Mouse (Mus musculus): ENCODE results near the gene Dek. TPM values are rescaled to one million over a fixed set of nuclear protein-coding genes. Genes with fewer than 3 reads are reported as not detected.
A peak's percentile ranks its signal among the peaks of the same experiment; 100 is the strongest.

Dek gene
- total and polyA plus RNA-seq, 3 experiments, result 7.4 to 32.6 (median 32.1) TPM

- no peak for DNase-seq
- Histone ChIP-seq H3K4me1 (ENCODE audit: control insufficient read depth, insufficient read depth, low read length) (no peaks in the 10 kb centered on the region), H3K27me3 (ENCODE audit: control insufficient read depth, insufficient read depth, low read length) (no peaks in the 10 kb centered on the region), H3K79me2 (replicated peaks; ENCODE audit: control insufficient read depth, insufficient read depth, low read length) (no peaks in the 10 kb centered on the region), H3K4me3 (no peak overlapping the region), H3K36me3 (ENCODE audit: control insufficient read depth, insufficient read depth, low read length) (no peaks in the 10 kb centered on the region), H3K9ac (ENCODE audit: low read depth, low read length) (no peak overlapping the region), H3K27ac (no peak overlapping the region)
- TF ChIP-seq CTCF (IDR thresholded peaks at IDR 0.05) (no peak), POLR2A (IDR thresholded peaks at IDR 0.05; ENCODE audit: insufficient read depth, low read depth, low read length) (no peak), EP300 (IDR thresholded peaks at IDR 0.05; ENCODE audit: insufficient read depth, low read depth, low read length) (no peak)
- 68% methylated on average over 4 of the region's 4 CpGs for WGBS
- intact Hi-C loops (cut with DNase I), result no loop called here
Measured at GRCm38 (mm10) chr13:47050009-47050408, 56.0 kb downstream of the Dek start.

- WGBS, result 70% methylated on average over 4 of the region's 4 CpGs
- no peak for TF ChIP-seq EP300 (IDR thresholded peaks at IDR 0.05; ENCODE audit: insufficient read depth, low read depth, low read length)
- TF ChIP-seq POLR2A (IDR thresholded peaks at IDR 0.05; ENCODE audit: insufficient read depth, low read depth, low read length), result no peak
- TF ChIP-seq CTCF (IDR thresholded peaks at IDR 0.05), result no peak
- intact Hi-C loops (cut with DNase I), result loop anchor here (10.0 kb wide), 1 partner anchor 323 kb away; the partner anchor contains the start of gene Nup153
- peak; percentile 23 to 25 for DNase-seq
- Histone ChIP-seq H3K27ac (no peak overlapping the region), H3K79me2 (replicated peaks; ENCODE audit: control insufficient read depth, insufficient read depth, low read length) (peaks cover 3% of the 10 kb centered on the region; the same call in 1 of the 2 replicates), H3K4me1 (ENCODE audit: control insufficient read depth, insufficient read depth, low read length) (no peaks in the 10 kb centered on the region; the same call in 1 of the 2 replicates), H3K4me3 (no peak overlapping the region), H3K9ac (ENCODE audit: low read depth, low read length) (no peak overlapping the region), H3K27me3 (ENCODE audit: control insufficient read depth, insufficient read depth, low read length) (no peaks in the 10 kb centered on the region), H3K36me3 (ENCODE audit: control insufficient read depth, insufficient read depth, low read length) (no peaks in the 10 kb centered on the region)
Measured at GRCm38 (mm10) chr13:47047996-47048395, 58.0 kb downstream of the Dek start.

DNA sequence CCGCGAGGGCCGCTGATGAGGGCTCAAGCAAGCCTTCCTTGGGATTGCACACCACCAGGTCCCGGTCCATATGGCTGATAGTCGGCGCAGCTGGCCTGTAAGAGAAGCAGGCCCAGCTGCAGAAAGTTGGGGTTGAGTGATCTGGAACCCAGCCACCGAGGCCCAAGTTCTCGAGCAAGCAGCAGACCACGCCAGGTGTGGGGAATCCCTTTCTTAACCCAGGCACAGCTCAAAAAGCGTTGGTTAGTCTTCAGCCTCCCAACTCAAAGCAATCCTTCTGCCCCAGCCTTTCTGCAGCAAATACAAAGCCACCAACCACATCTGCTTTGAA lies 61.4 kb downstream of the Dek start, which contains the start of gene Tpmt:
TSS of gene Tpmt (minus strand) at position 121 of the 331 bp plus-strand sequence.
- H3K4me1 ChIP-seq (ENCODE audit: control insufficient read depth, insufficient read depth, low read length), result peaks cover 3% of the 10 kb centered on the region
- peak in 1 of 2 experiments; percentile 9 for DNase-seq
- no peaks in the 10 kb centered on the region for H3K36me3 ChIP-seq (ENCODE audit: control insufficient read depth, insufficient read depth, low read length)
- WGBS, result 32% methylated on average over 10 of the region's 10 CpGs
- H3K27ac ChIP-seq, result peak within 1 kb of the TSS; percentile 76
- no peak for TF ChIP-seq EP300 (IDR thresholded peaks at IDR 0.05; ENCODE audit: insufficient read depth, low read depth, low read length)
- H3K27me3 ChIP-seq (ENCODE audit: control insufficient read depth, insufficient read depth, low read length), result no peaks in the 10 kb centered on the region
- H3K79me2 ChIP-seq (replicated peaks; ENCODE audit: control insufficient read depth, insufficient read depth, low read length), result peaks cover 3% of the 10 kb centered on the region; the same call in 1 of the 2 replicates
- intact Hi-C loops (cut with DNase I), result loop anchor here (10.0 kb wide), 1 partner anchor 320 kb away; the partner anchor contains the start of gene Nup153
- peak within 1 kb of the TSS; percentile 85 for H3K9ac ChIP-seq (ENCODE audit: low read depth, low read length)
- H3K4me3 ChIP-seq, result peak within 1 kb of the TSS; percentile 90

DNA sequence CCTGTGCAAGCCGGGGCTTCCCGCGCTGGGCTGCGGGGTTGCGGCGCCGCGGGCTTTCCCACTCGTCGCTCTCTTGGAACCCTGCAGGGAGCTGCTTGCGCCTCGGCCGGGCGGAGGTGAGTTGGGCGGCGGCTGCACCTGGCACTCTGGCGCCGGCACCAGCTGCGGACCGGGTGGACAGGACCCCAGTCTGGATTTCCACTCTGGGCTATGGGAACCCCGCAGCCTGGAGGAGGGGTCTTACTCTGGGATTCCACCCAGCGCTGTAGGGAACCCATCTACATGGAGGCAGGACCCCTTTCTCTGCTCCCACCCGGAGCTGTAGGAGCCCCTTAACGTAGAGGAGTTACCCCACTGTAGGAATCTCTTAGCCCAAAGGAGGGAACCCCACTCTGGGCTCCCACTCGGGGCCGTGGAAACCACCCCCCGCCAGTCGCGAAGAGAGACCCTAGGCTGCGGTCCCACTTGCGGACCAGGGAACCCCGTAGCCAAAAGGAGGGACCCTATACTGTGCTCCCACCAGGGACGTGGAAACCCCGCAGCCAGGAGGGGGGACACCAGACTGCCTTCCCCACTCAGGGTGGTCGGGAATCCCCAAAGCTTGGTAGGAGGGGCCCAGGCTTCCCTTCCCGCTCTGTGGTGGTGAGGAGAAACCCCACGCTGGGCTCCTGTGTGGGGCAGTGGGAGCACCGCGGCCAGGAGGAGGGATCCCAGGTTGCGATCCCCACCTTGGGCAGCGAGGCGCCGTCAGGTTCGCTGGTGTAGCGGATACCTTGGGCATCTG lies 62.0 kb downstream of the Dek start:
- intact Hi-C loops (cut with DNase I), result loop anchor here (10.0 kb wide), 1 partner anchor 319 kb away; the partner anchor contains the start of gene Nup153
- TF ChIP-seq CTCF (IDR thresholded peaks at IDR 0.05) (no peak), POLR2A (IDR thresholded peaks at IDR 0.05; ENCODE audit: insufficient read depth, low read depth, low read length) (no peak), EP300 (IDR thresholded peaks at IDR 0.05; ENCODE audit: insufficient read depth, low read depth, low read length) (no peak)
- peak overlapping the region; percentile 85 for H3K9ac ChIP-seq (ENCODE audit: low read depth, low read length)
- peak; percentile 33 to 37 for DNase-seq
- peak overlapping the region; percentile 90 for H3K4me3 ChIP-seq
- H3K36me3 ChIP-seq (ENCODE audit: control insufficient read depth, insufficient read depth, low read length), result no peaks in the 10 kb centered on the region
- H3K79me2 ChIP-seq (replicated peaks; ENCODE audit: control insufficient read depth, insufficient read depth, low read length), result peaks cover 3% of the 10 kb centered on the region; the same call in 1 of the 2 replicates
- WGBS, result 3% methylated on average over 45 of the region's 45 CpGs
- H3K27ac ChIP-seq, result peak overlapping the region; percentile 76
- peaks cover 3% of the 10 kb centered on the region for H3K4me1 ChIP-seq (ENCODE audit: control insufficient read depth, insufficient read depth, low read length)
- no peaks in the 10 kb centered on the region for H3K27me3 ChIP-seq (ENCODE audit: control insufficient read depth, insufficient read depth, low read length)

DNA sequence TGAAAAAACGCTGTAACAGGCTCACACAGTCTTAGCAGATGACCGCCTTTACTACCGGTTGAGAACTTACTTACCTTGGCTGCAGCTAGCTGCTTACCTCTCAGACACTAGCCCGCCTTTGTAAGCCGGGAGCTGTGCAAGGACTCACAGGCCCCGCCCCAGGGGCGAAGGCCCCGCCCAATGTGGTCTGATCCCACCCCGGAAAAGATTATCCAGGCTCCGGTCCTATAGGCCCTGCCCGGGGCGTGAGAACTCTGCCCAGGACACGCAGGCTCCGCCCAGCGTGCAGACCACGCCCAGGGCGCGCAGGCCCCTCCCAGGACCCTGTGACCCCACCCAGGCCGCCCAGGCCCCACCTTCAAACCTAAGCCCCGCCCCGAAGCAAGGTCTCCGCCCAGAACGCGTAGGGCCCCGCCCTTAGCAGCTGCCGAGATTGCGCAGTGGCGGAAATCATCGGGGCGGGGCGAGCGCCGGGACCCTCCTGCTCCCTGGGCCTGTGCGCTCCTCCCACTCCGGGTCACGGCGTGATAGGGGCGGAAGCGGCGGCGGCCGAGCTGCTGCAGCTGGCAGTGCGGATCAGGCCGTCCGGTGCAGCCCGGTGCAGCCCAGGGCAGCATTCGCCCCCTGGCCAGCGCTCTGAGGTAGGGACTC lies 62.8 kb downstream of the Dek start, which contains the start of gene Kdm1b:
TSS of gene Kdm1b (plus strand) at position 470 of the 651 bp plus-strand sequence.
- TF ChIP-seq EP300 (IDR thresholded peaks at IDR 0.05; ENCODE audit: insufficient read depth, low read depth, low read length) (0 out of 2 replicates have a peak, but pooled peaks have one; percentile 18), POLR2A (IDR thresholded peaks at IDR 0.05; ENCODE audit: insufficient read depth, low read depth, low read length) (peak; percentile 85), CTCF (IDR thresholded peaks at IDR 0.05) (no peak)
- DNase-seq, result peak; percentile 99
- WGBS, result 1% methylated on average over 48 of the region's 48 CpGs
- intact Hi-C loops (cut with DNase I), result loop anchor here (10.0 kb wide), 1 partner anchor 318 kb away; the partner anchor contains the start of gene Nup153
- H3K4me3 ChIP-seq, result peak within 1 kb of the TSS; percentile 90
- peaks cover 3% of the 10 kb centered on the region for H3K4me1 ChIP-seq (ENCODE audit: control insufficient read depth, insufficient read depth, low read length)
- H3K36me3 ChIP-seq (ENCODE audit: control insufficient read depth, insufficient read depth, low read length), result no peaks in the 10 kb centered on the region
- peak within 1 kb of the TSS; percentile 76 for H3K27ac ChIP-seq
- H3K79me2 ChIP-seq (replicated peaks; ENCODE audit: control insufficient read depth, insufficient read depth, low read length), result peaks cover 3% of the 10 kb centered on the region; the same call in 1 of the 2 replicates
- H3K9ac ChIP-seq (ENCODE audit: low read depth, low read length), result peak within 1 kb of the TSS; percentile 85
- no peaks in the 10 kb centered on the region for H3K27me3 ChIP-seq (ENCODE audit: control insufficient read depth, insufficient read depth, low read length)

Measured in heart, adult 2 months (tissue).